Mouse (Mus musculus) neural tube, embryonic 12.5 days (tissue): Measurements from ENCODE around the gene Armh1. TPM values are rescaled to one million over a fixed set of nuclear protein-coding genes. Genes with fewer than 3 reads are reported as not detected.
A peak's percentile ranks its signal among the peaks of the same experiment; 100 is the strongest.

ENCODE experiments used
- ATAC-seq: fragments of 200-750 bp; cut with Nextera tagmentation; 2 replicates; pipeline ENCODE4 v1.8.0; 2017; ENCODE audit warnings: low read depth, mild to moderate bottlenecking, moderate TSS enrichment, moderate library complexity; ENCODE audit not compliant: low FRiP score
- H3K27ac ChIP-seq: fragments of 300-500 bp; sonication (generic); 2 replicates; pipeline ENCODE4 v1.5.1; 2016
- H3K27me3 ChIP-seq: fragments of 300-500 bp; sonication (generic); replicated peaks from 2 replicates; pipeline ENCODE4 v1.6.1; 2016; ENCODE audit warnings: mild to moderate bottlenecking
- H3K36me3 ChIP-seq: fragments of 300-500 bp; sonication (generic); 2 replicates; pipeline ENCODE4 v1.6.1; 2016; ENCODE audit warnings: mild to moderate bottlenecking
- H3K4me1 ChIP-seq: fragments of 300-500 bp; sonication (generic); 2 replicates; pipeline ENCODE4 v1.6.1; 2016
- H3K4me2 ChIP-seq: fragments of 300-500 bp; sonication (generic); replicated peaks from 2 replicates; pipeline ENCODE4 v1.6.1; 2016; ENCODE audit warnings: mild to moderate bottlenecking
- H3K4me3 ChIP-seq: fragments of 300-500 bp; sonication (generic); 2 replicates; pipeline ENCODE4 v1.5.1; 2016
- H3K9ac ChIP-seq: fragments of 300-500 bp; sonication (generic); 2 replicates; pipeline ENCODE4 v1.6.1; 2016; ENCODE audit warnings: mild to moderate bottlenecking
- H3K9me3 ChIP-seq: fragments of 300-500 bp; sonication (generic); 2 replicates; pipeline ENCODE4 v1.6.1; 2016; ENCODE audit warnings: mild to moderate bottlenecking
- WGBS: fragments of 180-500 bp; shearing (Covaris S2); methylation state at CpG from one replicate; pipeline ENCODE4 v1.1.7; 2016; 5-methylcytosine and 5-hydroxymethylcytosine counted together
- polyA plus RNA-seq: library from polyadenylated mRNA; unstranded; fragments of >200 nt; fragmentation: Nextera tagmentation; extraction: Ambion mirVana; gene quantifications from 2 replicates; pipeline ENCODE4 v1.2.1, GENCODE M21; 2016

The Armh1 gene
- polyA plus RNA-seq, 1 experiment from 2014 or later = 0.85 TPM

DNA sequence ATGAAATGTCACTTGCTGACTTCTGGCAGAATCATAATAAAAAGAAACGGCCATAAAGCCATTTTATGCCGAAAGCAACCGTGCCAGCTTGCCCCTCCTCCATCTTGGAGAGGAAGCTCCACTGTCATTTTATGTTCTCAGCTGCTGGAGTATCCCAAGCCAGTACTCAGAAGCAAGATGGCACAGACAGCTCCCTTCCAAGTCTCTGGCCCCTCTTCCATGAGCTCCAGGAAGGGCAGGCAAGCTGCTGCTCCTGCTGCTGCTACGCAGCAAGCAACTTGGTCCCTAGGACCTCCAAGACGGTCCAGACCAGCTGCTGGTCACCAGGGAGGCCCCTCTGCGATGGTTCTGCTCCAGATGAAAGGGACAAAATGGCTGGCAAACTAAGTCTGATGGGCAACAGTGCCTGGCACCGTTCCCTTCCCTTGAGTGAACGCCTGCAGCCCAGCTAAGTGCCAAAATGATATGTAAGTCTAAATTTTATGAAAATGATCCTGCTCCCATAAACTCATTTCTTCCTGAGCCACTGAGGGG lies 28.5 kb upstream of the Armh1 start:
- H3K27me3 ChIP-seq = no peaks in the 10 kb centered on the region
- H3K4me1 ChIP-seq = peaks cover 71% of the 10 kb centered on the region
- no peaks in the 10 kb centered on the region for H3K9me3 ChIP-seq
- WGBS = 72% methylated on average over 8 of the region's 8 CpGs
- H3K9ac ChIP-seq = no peak overlapping the region
- no peak for ATAC-seq
- no peak overlapping the region for H3K4me3 ChIP-seq
- H3K4me2 ChIP-seq = no peak overlapping the region
- peaks cover 77% of the 10 kb centered on the region for H3K36me3 ChIP-seq
- no peak overlapping the region for H3K27ac ChIP-seq

DNA sequence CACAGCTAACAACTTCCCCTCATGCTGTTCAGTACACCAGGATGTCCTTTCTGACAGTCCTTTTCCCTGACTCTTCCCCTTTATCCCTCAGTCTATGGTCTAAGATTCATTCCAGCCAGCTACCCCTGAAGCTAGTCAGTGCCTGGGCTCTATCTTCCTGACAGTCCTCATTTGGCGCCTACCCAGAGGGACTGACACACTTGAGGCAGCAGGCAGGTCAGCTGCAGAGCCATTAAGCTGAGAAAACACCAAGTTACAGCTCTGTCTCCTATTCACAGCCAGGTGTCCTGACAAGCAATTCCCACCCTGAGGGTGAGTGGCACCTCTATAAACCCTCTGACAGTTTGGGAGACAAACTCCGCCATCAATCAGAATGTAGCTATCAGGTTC lies 27.3 kb upstream of the Armh1 start:
- Histone ChIP-seq H3K4me3 (no peak overlapping the region), H3K4me2 (no peak overlapping the region), H3K9ac (no peak overlapping the region), H3K36me3 (peaks cover 77% of the 10 kb centered on the region), H3K9me3 (peaks cover 5% of the 10 kb centered on the region), H3K4me1 (peaks cover 58% of the 10 kb centered on the region), H3K27me3 (no peaks in the 10 kb centered on the region), H3K27ac (no peak overlapping the region)
- WGBS = 66% methylated on average over 2 of the region's 2 CpGs
- ATAC-seq = no peak

- H3K27me3 ChIP-seq = no peaks in the 10 kb centered on the region
- ATAC-seq = no peak
- no peak overlapping the region for H3K27ac ChIP-seq
Measured at GRCm38 (mm10) chr4:117278381-117279252, 26.7 kb upstream of the Armh1 start.

DNA sequence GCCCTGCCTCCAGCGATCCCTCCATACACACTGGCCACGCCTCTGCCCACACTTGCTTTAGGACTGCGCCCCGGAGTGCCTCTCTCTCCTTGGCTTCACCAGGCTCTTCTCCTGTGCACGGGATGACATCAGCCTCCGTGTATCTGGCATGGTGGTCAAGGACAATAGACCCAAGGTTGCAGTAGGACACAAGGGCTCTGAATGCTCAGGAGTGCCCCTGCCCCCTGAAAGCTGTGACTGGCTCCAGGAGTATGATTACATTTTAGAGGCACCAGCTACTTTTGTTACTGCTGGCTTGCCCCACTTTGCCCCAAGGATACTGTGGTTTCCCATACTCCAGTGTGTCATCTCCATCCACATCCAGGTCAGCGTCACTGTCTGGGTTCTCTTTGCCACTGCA lies 25.8 kb upstream of the Armh1 start:
- WGBS = 93% methylated on average over 7 of the region's 7 CpGs
- no peaks in the 10 kb centered on the region for H3K27me3 ChIP-seq
- ATAC-seq = no peak

More at GRCm38 (mm10) chr4:117278381-117279252, 26.7 kb upstream of the Armh1 start:
- Histone ChIP-seq H3K36me3 (peaks cover 80% of the 10 kb centered on the region), H3K4me3 (no peak overlapping the region), H3K4me1 (peaks cover 52% of the 10 kb centered on the region), H3K4me2 (no peak overlapping the region), H3K9me3 (peaks cover 8% of the 10 kb centered on the region), H3K9ac (no peak overlapping the region)
- WGBS = 82% methylated on average over 10 of the region's 10 CpGs

DNA sequence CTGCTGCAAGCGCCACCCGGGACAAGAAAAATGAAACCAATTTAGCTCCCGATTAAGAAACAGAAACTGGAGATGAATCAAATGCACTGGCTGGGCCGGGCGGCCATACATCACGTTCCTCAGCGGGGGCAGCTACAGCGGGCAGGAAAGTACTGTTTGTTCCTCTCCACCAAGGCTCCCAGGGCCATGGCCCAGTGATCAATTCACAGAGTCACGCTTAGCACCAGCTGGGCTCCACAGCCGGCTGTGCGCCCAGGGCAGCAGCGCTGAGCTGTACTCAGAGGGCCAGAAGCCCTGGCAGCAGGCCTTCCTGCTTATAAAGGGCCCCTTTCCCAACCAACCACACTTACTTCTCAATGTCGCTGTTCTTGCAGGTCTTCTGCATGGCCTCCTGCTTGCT lies 25.1 kb upstream of the Armh1 start:
- Histone ChIP-seq H3K36me3 (peaks cover 84% of the 10 kb centered on the region), H3K27me3 (no peaks in the 10 kb centered on the region), H3K4me1 (peaks cover 50% of the 10 kb centered on the region), H3K9me3 (peaks cover 8% of the 10 kb centered on the region), H3K4me2 (0 out of 2 replicates have a peak overlapping the region, but pooled peaks have one; percentile 6), H3K27ac (no peak overlapping the region), H3K4me3 (no peak overlapping the region), H3K9ac (no peak overlapping the region)
- 70% methylated on average over 13 of the region's 13 CpGs for WGBS
- ATAC-seq = no peak

More for the DNA sequence above, 25.8 kb upstream of the Armh1 start:
- Histone ChIP-seq H3K9me3 (peaks cover 8% of the 10 kb centered on the region), H3K27ac (no peak overlapping the region), H3K4me1 (peaks cover 47% of the 10 kb centered on the region), H3K36me3 (peaks cover 83% of the 10 kb centered on the region), H3K9ac (no peak overlapping the region), H3K4me3 (no peak overlapping the region), H3K4me2 (no peak overlapping the region)

GRCm38 (mm10) chr4:117276281-117276711 lies 24.4 kb upstream of the Armh1 start:
- Histone ChIP-seq H3K4me2 (peak overlapping the region; percentile 5; the same call in 1 of the 2 replicates), H3K27ac (no peak overlapping the region), H3K9ac (no peak overlapping the region), H3K27me3 (no peaks in the 10 kb centered on the region), H3K9me3 (peaks cover 8% of the 10 kb centered on the region), H3K4me1 (peaks cover 57% of the 10 kb centered on the region), H3K36me3 (peaks cover 84% of the 10 kb centered on the region), H3K4me3 (no peak overlapping the region)
- WGBS = 62% methylated on average over 17 of the region's 17 CpGs
- peak; percentile 34; the same call in 1 of the 2 replicates for ATAC-seq

GRCm38 (mm10) chr4:117274720-117275119 lies 22.8 kb upstream of the Armh1 start:
- peaks cover 8% of the 10 kb centered on the region for H3K9me3 ChIP-seq
- H3K9ac ChIP-seq = no peak overlapping the region
- no peak overlapping the region for H3K4me3 ChIP-seq
- H3K36me3 ChIP-seq = peaks cover 71% of the 10 kb centered on the region
- no peak overlapping the region for H3K4me2 ChIP-seq
- H3K4me1 ChIP-seq = peaks cover 54% of the 10 kb centered on the region
- no peak for ATAC-seq
- H3K27ac ChIP-seq = no peak overlapping the region
- 97% methylated on average over 4 of the region's 4 CpGs for WGBS
- no peaks in the 10 kb centered on the region for H3K27me3 ChIP-seq

- Histone ChIP-seq H3K4me2 (no peak overlapping the region; the same call in 1 of the 2 replicates), H3K27me3 (peaks cover 6% of the 10 kb centered on the region), H3K36me3 (peaks cover 54% of the 10 kb centered on the region), H3K9ac (no peak overlapping the region), H3K27ac (peak overlapping the region; percentile 46), H3K4me3 (no peak overlapping the region), H3K9me3 (peaks cover 8% of the 10 kb centered on the region), H3K4me1 (peaks cover 36% of the 10 kb centered on the region)
- ATAC-seq = peak; percentile 24
- WGBS = 8% methylated on average over 12 of the region's 12 CpGs
Measured at GRCm38 (mm10) chr4:117272459-117272858, 20.5 kb upstream of the Armh1 start.

- H3K27me3 ChIP-seq = peaks cover 9% of the 10 kb centered on the region
- ATAC-seq = 0 out of 2 replicates have a peak, but pooled peaks have one; percentile 31
- peaks cover 18% of the 10 kb centered on the region for H3K4me1 ChIP-seq
- 14% methylated on average over 6 of the region's 6 CpGs for WGBS
- no peak overlapping the region for H3K4me3 ChIP-seq
- no peak overlapping the region for H3K27ac ChIP-seq
- peaks cover 8% of the 10 kb centered on the region for H3K9me3 ChIP-seq
- peaks cover 32% of the 10 kb centered on the region for H3K36me3 ChIP-seq
- no peak overlapping the region for H3K4me2 ChIP-seq
- H3K9ac ChIP-seq = no peak overlapping the region
Measured at GRCm38 (mm10) chr4:117270278-117270677, 18.4 kb upstream of the Armh1 start.

DNA sequence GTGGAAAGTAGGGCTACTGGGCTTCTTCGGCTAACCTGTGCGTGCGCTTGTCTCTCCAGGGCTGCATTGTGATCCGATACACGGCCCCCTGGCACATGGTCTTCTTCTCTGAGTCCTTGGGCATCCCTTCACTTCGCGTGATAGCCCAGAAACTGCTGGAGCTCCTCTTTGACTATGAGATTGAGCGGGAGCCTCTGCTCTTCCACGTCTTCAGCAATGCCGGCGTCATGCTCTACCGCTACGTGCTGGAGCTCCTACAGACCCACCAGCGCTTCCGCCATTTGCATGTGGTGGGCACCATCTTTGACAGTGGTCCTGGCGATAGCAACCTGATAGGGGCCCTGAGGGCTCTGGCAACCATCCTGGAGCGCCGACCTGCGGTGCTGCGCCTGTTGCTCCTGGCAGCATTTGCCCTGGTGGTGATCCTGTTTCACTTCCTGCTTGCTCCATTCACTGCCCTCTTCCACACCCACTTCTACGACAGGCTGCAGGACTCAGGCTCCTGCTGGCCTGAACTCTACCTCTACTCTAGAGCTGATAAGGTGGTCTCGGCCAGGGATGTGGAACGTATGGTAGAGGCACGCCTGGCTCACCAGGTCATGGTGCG lies 16.0 kb upstream of the Armh1 start:
- H3K4me1 ChIP-seq = peaks cover 17% of the 10 kb centered on the region
- H3K36me3 ChIP-seq = peaks cover 11% of the 10 kb centered on the region
- peaks cover 9% of the 10 kb centered on the region for H3K27me3 ChIP-seq
- no peak for ATAC-seq
- H3K27ac ChIP-seq = no peak overlapping the region
- WGBS = 87% methylated on average over 25 of the region's 25 CpGs
- no peaks in the 10 kb centered on the region for H3K9me3 ChIP-seq
- no peak overlapping the region for H3K4me2 ChIP-seq
- no peak overlapping the region for H3K9ac ChIP-seq
- H3K4me3 ChIP-seq = no peak overlapping the region

DNA sequence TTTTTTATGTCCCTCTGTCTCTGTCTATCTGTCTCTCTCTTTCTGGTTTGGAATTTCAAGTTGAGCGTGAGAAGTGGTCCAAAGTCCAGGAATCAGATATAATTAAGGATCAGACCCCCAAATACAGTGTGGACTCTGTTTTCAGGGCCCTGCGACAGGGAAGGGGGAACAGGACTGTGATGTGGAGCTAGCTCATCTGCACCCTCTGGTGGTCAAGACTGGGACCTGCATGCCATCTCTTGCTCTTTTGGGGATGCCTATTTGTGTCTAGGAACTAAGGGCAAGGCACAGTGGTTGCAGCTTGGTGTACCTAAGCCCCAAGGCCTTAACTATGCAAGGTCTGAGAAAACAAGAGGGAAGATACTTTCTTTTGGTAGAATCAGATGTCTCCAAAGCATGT lies 15.4 kb upstream of the Armh1 start:
- H3K27ac ChIP-seq = no peak overlapping the region
- no peaks in the 10 kb centered on the region for H3K9me3 ChIP-seq
- H3K4me2 ChIP-seq = no peak overlapping the region
- no peak overlapping the region for H3K4me3 ChIP-seq
- WGBS = 4% methylated on average over 2 of the region's 2 CpGs
- ATAC-seq = no peak
- no peak overlapping the region for H3K9ac ChIP-seq
- H3K27me3 ChIP-seq = peaks cover 9% of the 10 kb centered on the region
- H3K4me1 ChIP-seq = peaks cover 10% of the 10 kb centered on the region
- peaks cover 8% of the 10 kb centered on the region for H3K36me3 ChIP-seq

GRCm38 (mm10) chr4:117262987-117263386 lies 11.1 kb upstream of the Armh1 start:
- Histone ChIP-seq H3K4me2 (no peak overlapping the region), H3K4me1 (peaks cover 4% of the 10 kb centered on the region; the same call in 1 of the 2 replicates), H3K9me3 (no peaks in the 10 kb centered on the region), H3K36me3 (no peaks in the 10 kb centered on the region), H3K27me3 (peaks cover 7% of the 10 kb centered on the region), H3K9ac (no peak overlapping the region), H3K4me3 (no peak overlapping the region), H3K27ac (no peak overlapping the region)
- WGBS = 70% methylated on average over 8 of the region's 8 CpGs
- ATAC-seq = no peak
